Mouse (Mus musculus) midbrain, embryonic 10.5 days (tissue): ENCODE data around the gene Atp5j2. TPM values are rescaled to one million over a fixed set of nuclear protein-coding genes. Genes with fewer than 3 reads are reported as not detected.

Experiments
- DNase-seq: peaks from one replicate; pipeline ENCODE4 v3.0.0-alpha.2; 2017; ENCODE audit warnings: low spot score
- H3K27ac ChIP-seq: fragments of 300-500 bp; sonication (generic); replicated peaks from 2 replicates; pipeline ENCODE4 v1.5.1; 2016; ENCODE audit warnings: mild to moderate bottlenecking
- H3K27me3 ChIP-seq: fragments of 300-500 bp; sonication (generic); 2 replicates; pipeline ENCODE4 v1.6.1; 2016; ENCODE audit warnings: low read depth, mild to moderate bottlenecking; ENCODE audit not compliant: poor library complexity, severe bottlenecking
- H3K36me3 ChIP-seq: fragments of 300-500 bp; sonication (generic); 2 replicates; pipeline ENCODE4 v1.6.1; 2016; ENCODE audit warnings: mild to moderate bottlenecking, moderate library complexity
- H3K4me1 ChIP-seq: fragments of 300-500 bp; sonication (generic); 2 replicates; pipeline ENCODE4 v1.6.1; 2016
- H3K4me3 ChIP-seq: fragments of 300-500 bp; sonication (generic); 2 replicates; pipeline ENCODE4 v1.5.1; 2016; ENCODE audit warnings: mild to moderate bottlenecking, moderate library complexity
- H3K9me3 ChIP-seq: fragments of 300-500 bp; sonication (generic); replicated peaks from 2 replicates; pipeline ENCODE4 v1.6.1; 2016; ENCODE audit warnings: mild to moderate bottlenecking
- WGBS: fragments of 180-500 bp; shearing (Covaris S2); methylation state at CpG from one replicate; pipeline ENCODE4 v1.1.7; 2016; 5-methylcytosine and 5-hydroxymethylcytosine counted together
- polyA plus RNA-seq: library from polyadenylated mRNA; unstranded; fragments of >200 nt; fragmentation: Nextera tagmentation; extraction: Ambion mirVana; gene quantifications from 2 replicates; pipeline ENCODE4 v1.2.1, GENCODE M21; 2016

Gene Atp5j2
- polyA plus RNA-seq, 1 experiment from 2014 or later, result 536 TPM

DNA sequence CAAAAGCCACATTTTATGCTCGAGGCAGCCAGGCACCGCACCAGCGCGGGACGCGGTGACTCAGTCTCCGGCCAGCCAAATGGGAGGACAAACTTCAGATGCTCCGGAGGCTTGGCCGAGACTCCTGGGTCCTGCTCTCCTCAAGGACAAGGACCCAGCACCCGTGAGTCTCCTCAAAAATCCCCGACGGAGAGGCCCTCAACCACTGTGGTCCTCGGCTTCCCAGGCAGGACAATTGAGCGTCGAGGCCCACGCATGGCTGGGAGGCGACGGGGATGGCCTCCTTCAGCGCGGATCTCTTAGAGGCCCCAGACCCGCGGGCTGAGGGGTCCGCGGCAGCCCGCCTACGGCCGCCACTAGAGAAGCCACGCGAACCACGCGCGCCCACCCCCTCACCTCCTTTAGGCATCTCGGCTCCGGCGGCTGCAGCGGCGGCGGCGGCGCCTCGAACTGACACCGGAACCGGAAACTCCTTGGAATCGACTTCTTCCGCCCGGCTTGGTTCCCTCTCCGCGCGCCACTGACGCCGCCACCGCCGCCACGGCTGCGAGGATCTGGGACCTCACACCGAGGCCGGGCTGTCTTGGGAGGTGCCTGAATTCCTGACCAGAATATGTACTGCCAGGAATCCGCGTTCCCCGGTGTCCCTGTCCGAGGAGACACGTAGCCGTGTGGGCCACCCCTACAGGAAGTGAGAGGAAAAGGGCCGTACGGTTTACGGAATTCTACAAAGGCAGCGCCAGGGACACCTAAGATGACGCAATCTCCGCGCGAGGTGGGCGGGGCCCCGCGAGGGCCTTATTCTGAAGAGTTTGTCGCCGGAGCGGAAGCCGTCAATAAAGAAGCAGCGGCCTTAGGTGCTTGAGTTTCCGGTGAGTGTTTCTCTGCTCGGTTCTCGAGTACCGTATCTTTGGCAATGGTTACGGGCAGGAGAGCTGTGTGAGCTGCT lies 52.0 kb downstream of the Atp5j2 start, which contains the start of the genes Pdap1 and Bud31:
Gene Pdap1, minus strand, starts transcription at position 668 of the 949 bp plus-strand sequence.
Gene Bud31, plus strand, starts transcription at position 792 of the 949 bp plus-strand sequence.
- WGBS, result under 1% methylated on average over 84 of the region's 84 CpGs
- peak; percentile 94 for DNase-seq
- H3K9me3 ChIP-seq, result no peaks in the 10 kb centered on the region
- peaks cover 30% of the 10 kb centered on the region for H3K4me1 ChIP-seq
- peaks cover 66% of the 10 kb centered on the region for H3K36me3 ChIP-seq
- H3K4me3 ChIP-seq, result peak within 1 kb of the TSS; percentile 83
- H3K27ac ChIP-seq, result peak within 1 kb of the TSS; percentile 99
- H3K27me3 ChIP-seq, result no peaks in the 10 kb centered on the region

DNA sequence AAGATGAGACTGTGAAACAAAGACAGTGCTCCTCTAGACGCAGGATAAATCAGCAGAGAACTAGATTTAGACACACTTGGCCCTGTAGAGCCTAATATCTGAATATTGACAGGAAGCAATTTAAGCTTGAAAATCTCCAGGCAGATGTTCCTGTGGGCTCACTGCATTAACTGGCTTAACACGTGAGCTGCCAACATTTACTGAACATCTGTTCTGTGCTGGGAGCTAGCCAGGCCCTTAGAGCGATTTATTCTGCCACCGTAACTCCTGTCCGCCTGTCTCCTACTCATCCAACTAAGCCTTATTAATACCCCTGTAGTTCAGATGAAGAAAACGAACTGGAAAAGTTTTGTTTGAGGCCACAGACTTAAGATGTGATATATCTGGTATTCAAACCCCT lies 53.0 kb downstream of the Atp5j2 start:
- Histone ChIP-seq H3K4me3 (peak overlapping the region; percentile 83), H3K27me3 (no peaks in the 10 kb centered on the region), H3K27ac (peak overlapping the region; percentile 99), H3K4me1 (peaks cover 30% of the 10 kb centered on the region), H3K36me3 (peaks cover 66% of the 10 kb centered on the region), H3K9me3 (no peaks in the 10 kb centered on the region)
- 30% methylated on average over 6 of the region's 6 CpGs for WGBS
- DNase-seq, result no peak

Other genes starting within 250 kb of the Atp5j2 start
- 13.2 and 16.2 TPM in 2 replicates for gene Smurf1, start 226.2 kb downstream of the Atp5j2 start, polyA plus RNA-seq
- gene Gm4871, start 159.3 kb downstream of the Atp5j2 start, polyA plus RNA-seq, result not detected in 2 replicates
- gene 1700018F24Rik, start 149.1 kb downstream of the Atp5j2 start, polyA plus RNA-seq, result not detected in 2 replicates
- gene Arpc1a, start 108.2 kb downstream of the Atp5j2 start, polyA plus RNA-seq, result 133 and 149 TPM in 2 replicates
- gene Kpna7, start 108.0 kb downstream of the Atp5j2 start, polyA plus RNA-seq, result not detected in 2 replicates
- gene Arpc1b, start 77.8 kb downstream of the Atp5j2 start, polyA plus RNA-seq, result 105 and 109 TPM in 2 replicates
- 128 and 134 TPM in 2 replicates for gene Pdap1, start 51.8 kb downstream of the Atp5j2 start, polyA plus RNA-seq
- gene Bud31, start 51.7 kb downstream of the Atp5j2 start, polyA plus RNA-seq, result 234 and 244 TPM in 2 replicates
- gene Ptcd1, start 25.0 kb downstream of the Atp5j2 start, polyA plus RNA-seq, result 18.3 and 22.4 TPM in 2 replicates
- gene Cpsf4, start 24.8 kb downstream of the Atp5j2 start, polyA plus RNA-seq, result 83.9 and 85.1 TPM in 2 replicates
- gene Zkscan14, start 9.8 kb upstream of the Atp5j2 start, polyA plus RNA-seq, result 8.0 and 8.3 TPM in 2 replicates
- gene Zkscan5, start 12.5 kb upstream of the Atp5j2 start, polyA plus RNA-seq, result 19.8 and 19.9 TPM in 2 replicates
- gene Zfp655, start 39.7 kb upstream of the Atp5j2 start, polyA plus RNA-seq, result 33.5 and 39.0 TPM in 2 replicates
- 0.79 and 0.88 TPM in 2 replicates for gene Zscan25, start 88.4 kb upstream of the Atp5j2 start, polyA plus RNA-seq
- not detected in 2 replicates for gene Cyp3a57, start 153.2 kb upstream of the Atp5j2 start, polyA plus RNA-seq